Comparison of ENCODE assay signal across 12 mouse cellular contexts in the genomic region with DNA sequence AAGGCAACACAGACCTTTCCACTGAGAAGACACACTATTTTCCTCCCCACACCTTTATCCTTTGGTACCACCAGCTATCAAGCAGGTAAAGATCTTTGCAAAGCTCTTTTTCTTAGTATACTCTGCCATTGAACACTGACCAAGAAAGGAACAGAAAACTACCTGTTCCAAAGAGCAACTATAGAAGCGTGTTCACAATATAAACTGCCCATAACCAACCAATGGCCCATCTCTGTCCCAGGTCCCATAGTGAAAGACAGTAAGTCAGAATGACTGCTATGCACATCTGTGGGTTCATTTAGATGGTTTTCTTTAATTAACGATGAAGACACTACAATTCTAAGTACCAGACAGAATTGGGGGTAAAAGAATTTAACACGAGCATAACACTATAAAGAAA. TPM values are rescaled to one million over a fixed set of nuclear protein-coding genes. Genes with fewer than 3 reads are reported as not detected.
DNase-seq lines count a peak whose midpoint lies in the region; ATAC-seq lines count a peak whose summit lies in the region.
"Had no signal": no experiment of that assay in that cellular context is flagged by ENCODE, and none has a peak within 500 bp of the region (broad histone marks: within the 10 kb centered on the region; RNA-seq: fewer than 3 reads in every experiment).

A gene (plus strand): TSS at position 301 of the 400 bp plus-strand sequence.

- no peak within 1 kb of the TSS for H3K27ac ChIP-seq in liver, embryonic 11.5 days (ENCODE audit: low read depth, low read length)
- H3K27ac ChIP-seq in liver, embryonic 12.5 days: no peak within 1 kb of the TSS
- H3K27ac ChIP-seq in forebrain, embryonic 12.5 days: no peak within 1 kb of the TSS
- H3K27ac ChIP-seq in hindbrain, embryonic 15.5 days (replicated peaks): no peak within 1 kb of the TSS
- H3K27ac ChIP-seq in neural tube, embryonic 13.5 days (replicated peaks): no peak within 1 kb of the TSS

- no peaks in the 10 kb centered on the region for H3K4me1 ChIP-seq in liver, embryonic 11.5 days (replicated peaks; ENCODE audit: control insufficient read depth, insufficient read depth, low read length)
- H3K4me1 ChIP-seq in liver, embryonic 12.5 days: no peaks in the 10 kb centered on the region
- no peaks in the 10 kb centered on the region for H3K4me1 ChIP-seq in forebrain, embryonic 12.5 days
- H3K4me1 ChIP-seq in hindbrain, embryonic 15.5 days (replicated peaks): no peaks in the 10 kb centered on the region
- H3K4me1 ChIP-seq in neural tube, embryonic 13.5 days (replicated peaks): no peaks in the 10 kb centered on the region

- H3K9me3 ChIP-seq in liver, embryonic 11.5 days (ENCODE audit: control insufficient read depth, low read length): no peaks in the 10 kb centered on the region
- no peaks in the 10 kb centered on the region for H3K9me3 ChIP-seq in liver, embryonic 12.5 days (replicated peaks)
- no peaks in the 10 kb centered on the region for H3K9me3 ChIP-seq in forebrain, embryonic 12.5 days
- H3K9me3 ChIP-seq in hindbrain, embryonic 15.5 days: no peaks in the 10 kb centered on the region
- H3K9me3 ChIP-seq in neural tube, embryonic 13.5 days: no peaks in the 10 kb centered on the region
- H3K9me3 ChIP-seq: G1E had no signal

- no peaks in the 10 kb centered on the region; the same call in 1 of the 2 replicates for H3K36me3 ChIP-seq in liver, embryonic 11.5 days (ENCODE audit: control insufficient read depth, insufficient read depth, low read length)
- no peaks in the 10 kb centered on the region for H3K36me3 ChIP-seq in liver, embryonic 12.5 days
- H3K36me3 ChIP-seq in forebrain, embryonic 12.5 days (replicated peaks): peaks cover 17% of the 10 kb centered on the region
- H3K36me3 ChIP-seq in hindbrain, embryonic 15.5 days: 0 out of 2 replicates have a peak, but pooled peaks cover 3% of the 10 kb centered on the region
- H3K36me3 ChIP-seq in neural tube, embryonic 13.5 days: peaks cover 33% of the 10 kb centered on the region
- H3K36me3 ChIP-seq: G1E had no signal

- DNase-seq in liver, embryonic 11.5 days (ENCODE audit: low spot score): no peak
- no peak for DNase-seq in frontal cortex, postnatal 10 days (ENCODE audit: low spot score in 2 of 2)
- DNase-seq in right cerebral cortex, postnatal 36 days (ENCODE audit: low spot score in 2 of 2): no peak
- DNase-seq: adrenal gland, adult 8-10 months; lung, postnatal 10 days had no signal

- H3K4me3 ChIP-seq in liver, embryonic 11.5 days (ENCODE audit: low read depth, low read length): no peak within 1 kb of the TSS
- H3K4me3 ChIP-seq in liver, embryonic 12.5 days: no peak within 1 kb of the TSS
- H3K4me3 ChIP-seq in forebrain, embryonic 12.5 days (replicated peaks): no peak within 1 kb of the TSS
- no peak within 1 kb of the TSS for H3K4me3 ChIP-seq in hindbrain, embryonic 15.5 days
- H3K4me3 ChIP-seq in neural tube, embryonic 13.5 days: no peak within 1 kb of the TSS
- H3K4me3 ChIP-seq: erythroblast, embryonic 14.5 days had no signal

- H3K9ac ChIP-seq in liver, embryonic 11.5 days (ENCODE audit: low read depth, low read length): no peak within 1 kb of the TSS
- H3K9ac ChIP-seq in liver, embryonic 12.5 days: no peak within 1 kb of the TSS
- H3K9ac ChIP-seq in forebrain, embryonic 12.5 days: no peak within 1 kb of the TSS
- H3K9ac ChIP-seq in hindbrain, embryonic 15.5 days: no peak within 1 kb of the TSS
- H3K9ac ChIP-seq in neural tube, embryonic 13.5 days: no peak within 1 kb of the TSS

- no peak within 1 kb of the TSS for H3K4me2 ChIP-seq in liver, embryonic 11.5 days
- no peak within 1 kb of the TSS for H3K4me2 ChIP-seq in liver, embryonic 12.5 days
- no peak within 1 kb of the TSS for H3K4me2 ChIP-seq in forebrain, embryonic 12.5 days
- H3K4me2 ChIP-seq in hindbrain, embryonic 15.5 days: no peak within 1 kb of the TSS
- H3K4me2 ChIP-seq in neural tube, embryonic 13.5 days: no peak within 1 kb of the TSS

- ATAC-seq in liver, embryonic 11.5 days (replicated peaks; ENCODE audit: low FRiP score): no peak
- no peak for ATAC-seq in liver, embryonic 12.5 days
- ATAC-seq in forebrain, embryonic 12.5 days (ENCODE audit: low FRiP score): no peak
- ATAC-seq in hindbrain, embryonic 15.5 days (ENCODE audit: low FRiP score, low read depth): no peak
- ATAC-seq in neural tube, embryonic 13.5 days (ENCODE audit: low read depth): no peak

- H3K27me3 ChIP-seq in liver, embryonic 11.5 days (replicated peaks; ENCODE audit: control insufficient read depth, insufficient read depth, low read length): no peaks in the 10 kb centered on the region
- no peaks in the 10 kb centered on the region for H3K27me3 ChIP-seq in liver, embryonic 12.5 days (replicated peaks)
- no peaks in the 10 kb centered on the region for H3K27me3 ChIP-seq in forebrain, embryonic 12.5 days
- no peaks in the 10 kb centered on the region for H3K27me3 ChIP-seq in hindbrain, embryonic 15.5 days
- no peaks in the 10 kb centered on the region for H3K27me3 ChIP-seq in neural tube, embryonic 13.5 days

- 84% methylated on average over 3 of the region's 3 CpGs for WGBS in liver, embryonic 11.5 days
- WGBS in liver, embryonic 12.5 days (ENCODE audit: insufficient replicate concordance): 83% methylated on average over 3 of the region's 3 CpGs
- WGBS in forebrain, embryonic 12.5 days: 98% methylated on average over 3 of the region's 3 CpGs
- WGBS in hindbrain, embryonic 15.5 days: 96% methylated on average over 3 of the region's 3 CpGs
- 96% methylated on average over 3 of the region's 3 CpGs for WGBS in neural tube, embryonic 13.5 days

RNA-seq across cellular contexts. Expression of the gene that starts here (rescaled TPM):
- 12.1 and 12.6 TPM in 2 replicates for polyA plus RNA-seq in liver, embryonic 11.5 days (2014; fragmentation: Nextera tagmentation; extraction: Ambion mirVana)
- polyA plus RNA-seq in liver, embryonic 12.5 days (2016; fragmentation: Nextera tagmentation; extraction: Ambion mirVana): 4.0 and 4.5 TPM in 2 replicates
- polyA plus RNA-seq in forebrain, embryonic 12.5 days (2016; fragmentation: Nextera tagmentation; extraction: Ambion mirVana): 37.0 and 38.2 TPM in 2 replicates
- 28.3 and 28.8 TPM in 2 replicates for polyA plus RNA-seq in hindbrain, embryonic 15.5 days (2015; fragmentation: Nextera tagmentation; extraction: Ambion mirVana)
- polyA plus RNA-seq in neural tube, embryonic 13.5 days (2015; fragmentation: Nextera tagmentation; extraction: Ambion mirVana): 22.1 and 26.1 TPM in 2 replicates
- polyA plus RNA-seq: erythroblast, embryonic 14.5 days; G1E; spleen, adult 2 months had no signal
